ENCODE assay signal across 20 mouse cellular contexts in the genomic region with DNA sequence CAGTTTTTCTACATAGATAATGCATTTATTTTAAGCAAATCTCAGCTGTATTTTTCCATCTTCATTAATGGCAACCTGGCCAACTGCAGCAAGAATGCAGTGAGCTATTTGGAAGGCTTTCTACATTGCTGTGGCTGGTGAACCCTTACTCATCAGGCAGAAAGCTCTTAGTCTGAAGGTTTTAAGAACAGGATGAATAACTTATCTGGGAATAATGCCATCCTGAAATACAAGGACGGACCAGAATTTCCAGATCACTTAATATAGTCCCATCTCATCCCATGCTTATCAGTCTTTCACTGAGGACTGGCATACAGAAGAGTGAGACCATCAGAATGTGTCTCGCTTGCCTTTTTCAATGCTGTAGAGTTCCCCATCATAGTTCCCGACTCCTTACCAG. TPM values are rescaled to one million over a fixed set of nuclear protein-coding genes. Genes with fewer than 3 reads are reported as not detected.
"Had no signal": no experiment of that assay in that cellular context is flagged by ENCODE, and none has a peak within 500 bp of the region (broad histone marks: within the 10 kb centered on the region; RNA-seq: fewer than 3 reads in every experiment).

No protein-coding gene starts in this region.

- DNase-seq: lung, adult 18-20 months; lung, embryonic 14.5 days; lung, postnatal 10 days; lung, postnatal 36 days; midbrain, embryonic 14.5 days; retina, postnatal 1 day; right cerebral cortex, adult 18-20 months; right cerebral cortex, postnatal 25 days; right cerebral cortex, postnatal 4 days; spleen, adult 18-20 months; thymus, adult 18-20 months; thymus, postnatal 25 days; thymus, postnatal 4 days had no signal

- H3K4me1 ChIP-seq: megakaryocyte, embryonic 14.5 days had no signal

- H3K9me3 ChIP-seq: midbrain, embryonic 12.5 days; neural tube, embryonic 13.5 days; neural tube, embryonic 15.5 days had no signal

- H3K27me3 ChIP-seq: megakaryocyte, embryonic 14.5 days; midbrain, embryonic 12.5 days; neural tube, embryonic 13.5 days; neural tube, embryonic 15.5 days had no signal

- H3K4me3 ChIP-seq: megakaryocyte, embryonic 14.5 days; midbrain, embryonic 12.5 days; myocyte; neural tube, embryonic 13.5 days; neural tube, embryonic 15.5 days had no signal

- H3K27ac ChIP-seq: macrophage; midbrain, embryonic 12.5 days; neural tube, embryonic 13.5 days; neural tube, embryonic 15.5 days had no signal

- H3K36me3 ChIP-seq: midbrain, embryonic 12.5 days; neural tube, embryonic 13.5 days; neural tube, embryonic 15.5 days had no signal

RNA-seq across cellular contexts. Expression of a gene that starts 24.3 kb away (rescaled TPM):
- total RNA-seq: megakaryocyte progenitor cell, adult 5-6 weeks had no signal
